In the genomic region with DNA sequence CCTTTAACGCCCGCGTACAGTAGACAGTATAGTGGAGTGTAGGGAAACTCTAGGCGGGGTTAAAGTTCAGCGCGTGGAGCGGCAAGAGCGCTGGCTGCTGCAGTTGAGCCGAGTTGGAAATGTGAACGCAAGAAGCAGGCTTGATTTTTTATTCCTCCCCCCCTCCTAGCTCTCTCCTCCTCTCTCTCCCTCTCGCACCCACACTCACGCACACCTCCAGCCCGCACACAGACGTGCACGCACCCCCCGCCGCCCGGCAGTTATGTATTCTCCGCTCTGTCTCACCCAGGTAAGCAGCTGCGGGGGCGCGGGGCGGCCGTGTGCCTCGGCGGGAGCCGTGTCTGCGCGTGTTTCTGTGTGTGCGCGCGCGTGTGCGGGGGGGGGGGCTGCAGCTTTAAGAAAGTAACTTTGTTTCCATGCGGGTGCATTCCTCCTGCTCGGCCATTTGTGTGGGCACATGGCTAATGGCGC, we compare ENCODE assay signal across 8 mouse cellular contexts. TPM values are rescaled to one million over a fixed set of nuclear protein-coding genes. Genes with fewer than 3 reads are reported as not detected.
A peak's percentile ranks its signal among the peaks of the same experiment; 100 is the strongest.
DNase-seq lines count a peak whose midpoint lies in the region; ATAC-seq and TF ChIP-seq lines count a peak whose summit lies in the region.

A gene (minus strand): TSS at position 373 of the 471 bp plus-strand sequence.

- no peak for TF ChIP-seq CTCF in gastrocnemius, adult 2 months (IDR thresholded peaks at IDR 0.05)

- peak within 1 kb of the TSS; percentile 95 for H3K27ac ChIP-seq in gastrocnemius, adult 2 months
- peak within 1 kb of the TSS; percentile 92 for H3K27ac ChIP-seq in hindbrain, embryonic 14.5 days
- H3K27ac ChIP-seq in limb, embryonic 10.5 days: peak within 1 kb of the TSS; percentile 96

- peak within 1 kb of the TSS; percentile 93 for H3K9ac ChIP-seq in hindbrain, embryonic 14.5 days

- H3K36me3 ChIP-seq in hindbrain, embryonic 14.5 days (replicated peaks; ENCODE audit: control insufficient read depth, insufficient read depth): no peaks in the 10 kb centered on the region
- peaks cover 3% of the 10 kb centered on the region for H3K36me3 ChIP-seq in limb, embryonic 10.5 days

- H3K4me1 ChIP-seq in hindbrain, embryonic 14.5 days (replicated peaks; ENCODE audit: control insufficient read depth, insufficient read depth, low read length): 0 out of 2 replicates have a peak, but pooled peaks cover 7% of the 10 kb centered on the region
- peaks cover 60% of the 10 kb centered on the region for H3K4me1 ChIP-seq in limb, embryonic 10.5 days

- no peaks in the 10 kb centered on the region for H3K9me3 ChIP-seq in hindbrain, embryonic 14.5 days (ENCODE audit: control insufficient read depth, low read length)
- H3K9me3 ChIP-seq in limb, embryonic 10.5 days (replicated peaks): no peaks in the 10 kb centered on the region

- peak within 1 kb of the TSS; percentile 97 for H3K4me3 ChIP-seq in gastrocnemius, adult 2 months
- H3K4me3 ChIP-seq in hindbrain, embryonic 14.5 days (replicated peaks; ENCODE audit: low read length): peak within 1 kb of the TSS; percentile 88
- peak within 1 kb of the TSS; percentile 80 for H3K4me3 ChIP-seq in limb, embryonic 10.5 days

- WGBS in hindbrain, embryonic 14.5 days: under 1% methylated on average over 36 of the region's 37 CpGs
- WGBS in limb, embryonic 10.5 days: under 1% methylated on average over 37 of the region's 37 CpGs

- H3K27me3 ChIP-seq in hindbrain, embryonic 14.5 days (ENCODE audit: control insufficient read depth, insufficient read depth, low read length): peaks cover 25% of the 10 kb centered on the region; the same call in 1 of the 2 replicates
- H3K27me3 ChIP-seq in limb, embryonic 10.5 days (ENCODE audit: low read depth, poor library complexity, severe bottlenecking): peaks cover 52% of the 10 kb centered on the region

- peak; percentile 77 for ATAC-seq in hindbrain, embryonic 14.5 days (ENCODE audit: low FRiP score)
- ATAC-seq in megakaryocyte progenitor cell, adult 5-6 weeks (replicated peaks; ENCODE audit: poor library complexity): peak; percentile 43

- intact Hi-C loops in gastrocnemius, adult 2 months (cut with DNase I): loop anchor here (2.0 to 5.0 kb wide), 5 partner anchors 21 to 330 kb away; no protein-coding TSS in a partner anchor

- H3K4me2 ChIP-seq in hindbrain, embryonic 14.5 days (replicated peaks): peak within 1 kb of the TSS; percentile 92

- DNase-seq in ZHBTc4 (ENCODE audit: low read depth, low spot score): peak; percentile 77
- DNase-seq in cerebellum, postnatal 14 days: peak; percentile 75 to 79
- DNase-seq in gastrocnemius, adult 2 months: peak; percentile 84
- DNase-seq in hindbrain, embryonic 14.5 days (ENCODE audit: low spot score): peak; percentile 77
- peak; percentile 76 for DNase-seq in limb, embryonic 10.5 days (ENCODE audit: low spot score)
- DNase-seq in right cerebral cortex, postnatal 4 days: peak; percentile 44
- DNase-seq in c-Kit-positive CD71-positive TER-119-positive erythroid progenitor cells, embryonic 14.5 days (ENCODE audit: low spot score): no peak

RNA-seq across cellular contexts. Expression of the gene that starts here (rescaled TPM):
- total RNA-seq in gastrocnemius, adult 2 months (2021): not detected
- 26.3 and 28.0 TPM in 2 replicates for polyA plus RNA-seq in hindbrain, embryonic 14.5 days (2014; fragmentation: Nextera tagmentation; extraction: Ambion mirVana)
- 2.8 and 11.0 TPM in 2 replicates for polyA plus RNA-seq in limb, embryonic 10.5 days (2016; fragmentation: Nextera tagmentation; extraction: Ambion mirVana)
- not detected in 2 replicates for total RNA-seq in megakaryocyte progenitor cell, adult 5-6 weeks (2015)
- not detected in 2 replicates for total RNA-seq in megakaryocyte progenitor cell, adult 5-6 weeks (2017)

Comparison
In these comparisons a context has a peak if more than half of its experiments do, and no peak if none do; other contexts are left out.
1. Peak in DNase-seq, H3K4me3 ChIP-seq and H3K27ac ChIP-seq in gastrocnemius, adult 2 months; RNA of the gene not detected or under 1 TPM.
2. Peak in ATAC-seq in megakaryocyte progenitor cell, adult 5-6 weeks; RNA of the gene not detected or under 1 TPM.